Mouse (Mus musculus) heart, embryonic 15.5 days (tissue): ENCODE results near the gene Gm49396. TPM values are rescaled to one million over a fixed set of nuclear protein-coding genes. Genes with fewer than 3 reads are reported as not detected.

Experiments
- ATAC-seq: fragments of 200-750 bp; cut with Nextera tagmentation; replicated peaks from 2 replicates; pipeline ENCODE4 v1.8.0; 2017; ENCODE audit warnings: low read depth, moderate TSS enrichment; ENCODE audit not compliant: insufficient number of reproducible peaks, insufficient read depth, low FRiP score
- H3K27ac ChIP-seq: fragments of 300-500 bp; sonication (generic); 2 replicates; pipeline ENCODE4 v1.5.1; 2015; ENCODE audit warnings: mild to moderate bottlenecking, inconsistent platforms
- H3K27me3 ChIP-seq: fragments of 300-500 bp; sonication (generic); 2 replicates; pipeline ENCODE4 v1.6.1; 2015; ENCODE audit warnings: inconsistent platforms
- H3K36me3 ChIP-seq: fragments of 300-500 bp; sonication (generic); 2 replicates; pipeline ENCODE4 v1.6.1; 2015; ENCODE audit warnings: mild to moderate bottlenecking, inconsistent platforms
- H3K4me1 ChIP-seq: fragments of 300-500 bp; sonication (generic); replicated peaks from 2 replicates; pipeline ENCODE4 v1.6.1; 2015; ENCODE audit warnings: inconsistent platforms
- H3K4me2 ChIP-seq: fragments of 300-500 bp; sonication (generic); 2 replicates; pipeline ENCODE4 v1.6.1; 2015; ENCODE audit warnings: inconsistent platforms, mild to moderate bottlenecking, moderate library complexity
- H3K4me3 ChIP-seq: fragments of 300-500 bp; sonication (generic); 2 replicates; pipeline ENCODE4 v1.5.1; 2015; ENCODE audit warnings: mild to moderate bottlenecking, inconsistent platforms
- H3K9ac ChIP-seq: fragments of 300-500 bp; sonication (generic); 2 replicates; pipeline ENCODE4 v1.6.1; 2015; ENCODE audit warnings: mild to moderate bottlenecking, inconsistent platforms
- H3K9me3 ChIP-seq: fragments of 300-500 bp; sonication (generic); replicated peaks from 2 replicates; pipeline ENCODE4 v1.6.1; 2016; ENCODE audit warnings: inconsistent platforms
- WGBS: fragments of 180-500 bp; shearing (Covaris S2); methylation state at CpG from one replicate; pipeline ENCODE4 v1.1.7; 2015; ENCODE audit warnings: mixed read lengths; 5-methylcytosine and 5-hydroxymethylcytosine counted together
- polyA plus RNA-seq: library from polyadenylated mRNA; unstranded; fragments of >200 nt; fragmentation: Nextera tagmentation; extraction: Ambion mirVana; gene quantifications from 2 replicates; pipeline ENCODE4 v1.2.1, GENCODE M21; 2015

Gene Gm49396
- 8.4 and 10.8 TPM in 2 replicates for polyA plus RNA-seq

DNA sequence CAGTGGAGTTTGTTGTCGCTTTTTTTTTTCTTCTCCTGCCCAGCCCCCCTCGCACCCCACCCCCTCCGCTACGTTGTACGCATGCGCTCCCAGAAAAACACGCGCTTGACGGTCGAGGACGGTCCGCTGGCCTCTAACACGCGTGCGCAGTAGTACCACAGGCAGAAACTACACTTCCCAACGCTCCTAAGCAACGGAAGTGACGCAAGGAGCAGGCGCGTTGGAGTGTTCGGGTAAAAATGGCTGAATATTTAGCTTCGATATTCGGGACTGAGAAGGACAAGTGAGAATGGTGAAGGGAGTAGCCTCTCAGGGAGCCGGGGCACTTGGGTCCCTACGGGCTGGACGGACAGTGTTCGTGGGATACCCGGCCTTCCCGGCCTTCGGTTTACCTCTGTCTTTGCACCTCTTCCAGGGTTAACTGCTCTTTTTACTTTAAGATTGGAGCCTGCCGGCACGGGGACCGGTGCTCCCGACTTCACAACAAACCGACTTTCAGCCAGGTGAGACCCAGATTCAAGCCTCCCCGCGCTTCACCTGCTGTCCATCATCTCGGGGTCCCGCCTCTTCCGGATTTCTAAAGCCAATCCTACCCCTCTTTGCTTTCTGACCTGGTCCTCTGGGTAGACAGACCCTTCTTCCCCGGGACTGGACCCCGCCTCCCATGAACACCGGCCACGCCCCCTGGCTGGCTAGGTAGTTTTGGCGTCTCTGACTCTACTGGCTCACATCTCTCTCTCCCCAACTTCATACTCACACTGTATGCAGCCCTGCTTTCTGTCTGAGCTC lies at the start of gene Gm49396, which contains the start of the genes U2af1l4 and Psenen:
TSS of gene Gm49396 (plus strand) at position 228 of the 789 bp plus-strand sequence.
TSS of gene U2af1l4 (plus strand) at position 185 of the 789 bp plus-strand sequence.
TSS of gene Psenen (minus strand) at position 511 of the 789 bp plus-strand sequence.
- H3K36me3 ChIP-seq: peaks cover 27% of the 10 kb centered on the region
- under 1% methylated on average over 45 of the region's 45 CpGs for WGBS
- H3K9ac ChIP-seq: peak within 1 kb of the TSS; percentile 93
- H3K27ac ChIP-seq: peak within 1 kb of the TSS; percentile 99
- peak within 1 kb of the TSS; percentile 95 for H3K4me3 ChIP-seq
- ATAC-seq: peak; percentile 89
- no peaks in the 10 kb centered on the region for H3K9me3 ChIP-seq
- peak within 1 kb of the TSS; percentile 67 for H3K4me2 ChIP-seq
- no peaks in the 10 kb centered on the region for H3K27me3 ChIP-seq
- H3K4me1 ChIP-seq: peaks cover 31% of the 10 kb centered on the region

GRCm38 (mm10) chr7:30515003-30515760 lies 48.0 kb upstream of the Gm49396 start:
- Histone ChIP-seq H3K9ac (no peak overlapping the region), H3K27ac (no peak overlapping the region), H3K27me3 (peaks cover 6% of the 10 kb centered on the region; the same call in 1 of the 2 replicates), H3K4me3 (no peak overlapping the region), H3K4me2 (no peak overlapping the region), H3K36me3 (no peaks in the 10 kb centered on the region), H3K9me3 (no peaks in the 10 kb centered on the region), H3K4me1 (no peaks in the 10 kb centered on the region)
- no peak for ATAC-seq
- WGBS: 49% methylated on average over 24 of the region's 24 CpGs

DNA sequence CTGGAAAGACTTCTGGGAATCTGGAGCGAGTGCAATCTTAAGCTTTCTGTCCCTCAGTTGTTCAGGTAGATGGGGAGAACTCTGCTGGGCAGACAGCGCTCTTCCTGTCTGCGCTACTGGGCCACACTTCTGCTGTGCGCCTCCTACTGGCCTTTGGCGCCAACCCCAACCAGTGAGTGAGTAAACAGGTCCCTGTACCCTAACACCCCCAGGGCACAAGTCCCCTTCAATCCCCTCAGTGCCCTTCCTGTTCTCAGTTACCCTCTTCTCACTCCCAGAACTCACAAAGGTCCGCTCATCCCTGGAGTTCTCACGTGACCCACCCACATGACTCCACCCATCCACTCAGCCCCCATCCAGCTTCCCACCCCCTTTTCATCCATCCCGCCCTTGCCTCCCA lies 44.8 kb upstream of the Gm49396 start:
- WGBS: 34% methylated on average over 8 of the region's 8 CpGs
- ATAC-seq: no peak

GRCm38 (mm10) chr7:30520396-30520795 lies 42.7 kb upstream of the Gm49396 start:
- peaks cover 4% of the 10 kb centered on the region; the same call in 1 of the 2 replicates for H3K27me3 ChIP-seq
- no peak overlapping the region for H3K9ac ChIP-seq
- H3K9me3 ChIP-seq: no peaks in the 10 kb centered on the region
- WGBS: 77% methylated on average over 4 of the region's 4 CpGs
- no peak for ATAC-seq
- H3K27ac ChIP-seq: no peak overlapping the region
- no peak overlapping the region for H3K4me2 ChIP-seq
- peaks cover 12% of the 10 kb centered on the region; the same call in 1 of the 2 replicates for H3K36me3 ChIP-seq
- no peaks in the 10 kb centered on the region for H3K4me1 ChIP-seq
- H3K4me3 ChIP-seq: no peak overlapping the region

More for the DNA sequence above, 44.8 kb upstream of the Gm49396 start:
- H3K4me1 ChIP-seq: no peaks in the 10 kb centered on the region
- H3K9ac ChIP-seq: no peak overlapping the region
- H3K4me2 ChIP-seq: no peak overlapping the region
- H3K4me3 ChIP-seq: no peak overlapping the region
- H3K9me3 ChIP-seq: no peaks in the 10 kb centered on the region
- peaks cover 6% of the 10 kb centered on the region; the same call in 1 of the 2 replicates for H3K27me3 ChIP-seq
- H3K36me3 ChIP-seq: peaks cover 4% of the 10 kb centered on the region; the same call in 1 of the 2 replicates
- H3K27ac ChIP-seq: no peak overlapping the region

DNA sequence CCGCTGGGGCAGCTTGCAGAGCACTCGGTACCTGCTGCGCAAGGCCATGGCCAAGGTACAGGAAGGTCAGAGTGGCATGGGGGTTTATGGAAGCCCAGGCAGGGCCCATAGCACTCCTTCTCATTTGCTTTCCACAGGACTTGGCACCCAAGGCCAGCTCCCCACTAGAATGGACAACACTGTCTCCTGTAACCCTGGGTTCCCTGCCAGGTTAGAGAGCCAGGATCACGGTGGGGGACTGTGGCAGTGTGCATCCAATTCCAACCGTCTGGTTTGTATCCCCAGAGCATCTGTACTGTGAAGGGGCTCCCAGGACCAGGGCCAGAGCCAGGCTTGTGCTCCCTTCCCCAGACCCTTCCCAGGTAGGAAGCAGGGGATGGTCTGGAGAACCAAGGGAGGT lies 42.3 kb upstream of the Gm49396 start:
- Histone ChIP-seq H3K36me3 (peaks cover 12% of the 10 kb centered on the region; the same call in 1 of the 2 replicates), H3K9ac (no peak overlapping the region), H3K4me1 (no peaks in the 10 kb centered on the region), H3K27ac (no peak overlapping the region), H3K4me3 (no peak overlapping the region), H3K9me3 (no peaks in the 10 kb centered on the region), H3K27me3 (no peaks in the 10 kb centered on the region), H3K4me2 (no peak overlapping the region)
- WGBS: 75% methylated on average over 5 of the region's 5 CpGs
- no peak for ATAC-seq

DNA sequence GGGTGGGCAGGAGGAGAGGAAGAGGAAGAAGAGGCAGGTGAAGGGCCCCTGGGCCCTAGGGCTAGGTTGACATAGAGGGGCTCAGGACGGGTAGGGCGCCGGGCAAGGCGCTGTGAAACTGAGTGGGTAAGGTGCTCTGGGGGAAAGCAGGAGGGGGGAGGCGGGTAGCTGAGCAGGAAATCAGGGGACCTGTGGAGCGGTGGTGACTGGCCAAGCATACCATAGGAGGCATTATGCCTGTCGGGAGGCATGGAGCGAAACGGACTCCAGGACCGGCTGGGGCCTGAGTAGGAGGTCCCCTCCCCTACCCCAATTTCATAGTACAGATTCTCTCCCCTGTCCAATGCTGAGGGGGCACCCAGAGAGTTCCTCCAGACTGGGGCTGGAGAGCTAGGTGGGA lies 40.3 kb upstream of the Gm49396 start:
- Histone ChIP-seq H3K36me3 (peaks cover 22% of the 10 kb centered on the region), H3K27ac (no peak overlapping the region), H3K9me3 (no peaks in the 10 kb centered on the region), H3K4me1 (peaks cover 2% of the 10 kb centered on the region; the same call in 1 of the 2 replicates), H3K4me3 (no peak overlapping the region), H3K4me2 (no peak overlapping the region), H3K9ac (no peak overlapping the region), H3K27me3 (no peaks in the 10 kb centered on the region)
- ATAC-seq: no peak
- WGBS: 85% methylated on average over 10 of the region's 10 CpGs

DNA sequence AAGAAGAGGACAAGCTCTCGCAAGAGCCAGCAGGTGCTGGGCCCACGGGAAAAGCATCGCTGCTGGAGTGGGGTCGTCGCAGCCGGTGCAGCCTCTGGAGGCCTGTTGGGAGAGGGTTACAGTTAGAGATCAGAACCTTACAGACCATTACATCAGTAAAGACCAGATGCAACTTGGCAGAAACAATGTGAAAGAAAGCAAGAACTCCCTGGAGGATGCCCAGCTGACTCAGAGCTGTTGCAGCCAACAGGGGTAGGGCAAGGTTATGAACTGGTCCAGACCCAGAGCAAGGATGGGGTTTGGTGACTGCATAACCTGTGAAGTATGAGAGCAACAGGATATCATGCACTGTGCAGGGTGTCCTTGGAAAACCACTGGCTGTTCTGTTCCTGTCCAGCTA lies 38.7 kb upstream of the Gm49396 start:
- Histone ChIP-seq H3K9ac (no peak overlapping the region), H3K27me3 (no peaks in the 10 kb centered on the region), H3K36me3 (peaks cover 38% of the 10 kb centered on the region), H3K4me2 (no peak overlapping the region), H3K4me1 (peaks cover 2% of the 10 kb centered on the region; the same call in 1 of the 2 replicates), H3K27ac (no peak overlapping the region), H3K9me3 (no peaks in the 10 kb centered on the region), H3K4me3 (no peak overlapping the region)
- no peak for ATAC-seq
- 78% methylated on average over 6 of the region's 6 CpGs for WGBS

- H3K9me3 ChIP-seq: no peaks in the 10 kb centered on the region
- no peak overlapping the region for H3K4me3 ChIP-seq
- no peak overlapping the region; the same call in 1 of the 2 replicates for H3K4me2 ChIP-seq
- H3K4me1 ChIP-seq: peaks cover 2% of the 10 kb centered on the region; the same call in 1 of the 2 replicates
- no peak overlapping the region for H3K27ac ChIP-seq
- no peak overlapping the region for H3K9ac ChIP-seq
- peaks cover 51% of the 10 kb centered on the region for H3K36me3 ChIP-seq
- H3K27me3 ChIP-seq: no peaks in the 10 kb centered on the region
- WGBS: 44% methylated on average over 10 of the region's 10 CpGs
- no peak for ATAC-seq
Measured at GRCm38 (mm10) chr7:30525954-30526353, 37.2 kb upstream of the Gm49396 start.

DNA sequence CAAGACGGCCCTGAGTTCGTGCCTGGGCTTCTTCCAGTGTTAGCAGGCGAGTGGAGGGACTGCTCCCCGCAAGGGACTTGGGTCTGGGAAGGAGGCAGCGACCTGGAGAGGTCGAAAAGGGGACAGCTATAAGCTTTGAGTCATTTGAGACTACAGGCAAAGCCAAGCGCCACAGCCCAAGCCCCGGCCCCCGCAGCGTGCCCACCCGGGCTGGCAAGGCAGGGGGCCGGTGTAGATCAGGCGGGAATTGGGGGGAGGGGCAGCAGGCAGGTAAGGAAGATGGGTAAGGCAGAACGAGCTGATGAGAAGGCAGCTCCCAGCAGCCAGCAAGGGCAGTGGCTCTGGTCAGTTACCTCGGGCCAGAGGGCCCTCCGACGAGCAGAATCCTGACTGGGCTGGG lies 36.7 kb upstream of the Gm49396 start:
- Histone ChIP-seq H3K36me3 (peaks cover 55% of the 10 kb centered on the region), H3K4me2 (no peak overlapping the region; the same call in 1 of the 2 replicates), H3K27me3 (no peaks in the 10 kb centered on the region), H3K27ac (no peak overlapping the region), H3K9ac (no peak overlapping the region), H3K4me1 (peaks cover 2% of the 10 kb centered on the region; the same call in 1 of the 2 replicates), H3K4me3 (no peak overlapping the region), H3K9me3 (no peaks in the 10 kb centered on the region)
- WGBS: 36% methylated on average over 17 of the region's 17 CpGs
- no peak for ATAC-seq

- Histone ChIP-seq H3K9me3 (no peaks in the 10 kb centered on the region), H3K4me2 (no peak overlapping the region), H3K36me3 (peaks cover 60% of the 10 kb centered on the region), H3K4me1 (peaks cover 8% of the 10 kb centered on the region), H3K4me3 (no peak overlapping the region), H3K27ac (no peak overlapping the region), H3K9ac (no peak overlapping the region), H3K27me3 (no peaks in the 10 kb centered on the region)
- ATAC-seq: no peak
- 82% methylated on average over 14 of the region's 14 CpGs for WGBS
Measured at GRCm38 (mm10) chr7:30526981-30527380, 36.2 kb upstream of the Gm49396 start.

DNA sequence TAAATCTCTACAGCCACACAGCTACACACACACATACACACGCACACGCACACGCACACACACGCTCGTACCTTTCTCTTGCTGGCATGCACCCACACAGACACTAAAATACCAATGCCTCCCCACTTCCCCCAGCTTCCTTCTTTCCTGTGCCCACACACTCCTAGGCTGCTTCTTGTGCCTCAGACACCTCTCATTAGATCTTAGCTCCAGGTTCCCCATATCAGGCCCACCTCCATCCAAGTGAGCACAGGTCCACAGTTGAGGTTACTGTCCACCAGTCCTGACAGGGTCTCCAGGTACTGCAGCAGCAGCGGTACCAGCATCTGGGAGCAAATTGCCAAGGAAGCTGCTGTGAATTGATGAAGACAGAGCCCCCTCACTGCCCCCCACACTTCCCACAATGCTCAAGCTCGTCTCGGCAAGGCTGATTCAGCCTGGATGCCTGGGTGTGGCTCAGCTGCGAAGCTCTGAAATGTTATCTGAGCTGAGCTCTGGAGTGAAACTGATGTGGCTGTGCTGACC lies 31.8 kb upstream of the Gm49396 start:
- H3K4me3 ChIP-seq: no peak overlapping the region
- H3K36me3 ChIP-seq: peaks cover 51% of the 10 kb centered on the region
- no peak overlapping the region for H3K9ac ChIP-seq
- WGBS: 71% methylated on average over 9 of the region's 9 CpGs
- 0 out of 2 replicates have a peak, but pooled peaks cover 5% of the 10 kb centered on the region for H3K27me3 ChIP-seq
- no peak overlapping the region for H3K27ac ChIP-seq
- no peak overlapping the region for H3K4me2 ChIP-seq
- no peak for ATAC-seq
- H3K9me3 ChIP-seq: no peaks in the 10 kb centered on the region
- peaks cover 36% of the 10 kb centered on the region for H3K4me1 ChIP-seq
